Mouse (Mus musculus): ENCODE data around the gene Jag2.

- TF ChIP-seq HCFC1 (IDR thresholded peaks at IDR 0.05; ENCODE audit: borderline replicate concordance, insufficient read depth, low read length) (no peak), ZNF384 (IDR thresholded peaks at IDR 0.05; ENCODE audit: low read depth, low read length) (no peak)
Measured at GRCm38 (mm10) chr12:112872991-112873390, 56.6 kb downstream of the Jag2 start.

Data from ES-E14 (cell line).